Mouse (Mus musculus) heart, postnatal 14 days (tissue): ENCODE results near the gene Colq. TPM values are rescaled to one million over a fixed set of nuclear protein-coding genes. Genes with fewer than 3 reads are reported as not detected.

Experiments
- total RNA-seq, 2 experiments: library from RNA; stranded (reverse); gene quantifications; 2 replicates each; pipeline ENCODE4 v1.2.3; 2021

The Colq gene
- total RNA-seq, 2 experiments from 2014 or later: 7.1 to 9.5 TPM

Other genes starting within 250 kb of the Colq start
- gene Sh3bp5, start 155.3 kb downstream of the Colq start, total RNA-seq: 10 to 100 TPM; 44.4 to 47.3 TPM
- gene Eaf1, start 96.9 kb downstream of the Colq start, total RNA-seq: 10 to 100 TPM; 12.2 to 12.6 TPM
- gene Mettl6, start 96.3 kb downstream of the Colq start, total RNA-seq: 10 to 100 TPM; 11.6 to 12.3 TPM
- gene Gm49387, start 49.5 kb upstream of the Colq start, total RNA-seq: 1 to 10 TPM in 1 of 2 experiments, under 1 TPM in 1; 0.85 to 1.2 TPM
- 10 to 100 TPM; 11.0 to 13.8 TPM for gene Btd, start 49.7 kb upstream of the Colq start, total RNA-seq
- gene Hacl1, start 49.9 kb upstream of the Colq start, total RNA-seq: 10 to 100 TPM in 1 of 2 experiments, 1 to 10 TPM in 1; 8.8 to 13.1 TPM
- 10 to 100 TPM; 26.9 to 28.7 TPM for gene Ankrd28, start 239.3 kb upstream of the Colq start, total RNA-seq